Mouse (Mus musculus) retina, embryonic 14.5 days (tissue): Measurements from ENCODE around the gene Dclk2.

Source experiments
- DNase-seq: peaks from one replicate; pipeline ENCODE4 v3.0.0-alpha.2; 2015; ENCODE audit warnings: low spot score

Dclk2 gene

GRCm38 (mm10) chr3:86758727-86759126 lies 161.9 kb downstream of the Dclk2 start:
- DNase-seq: peak; percentile 49

GRCm38 (mm10) chr3:86756548-86756947 lies 164.1 kb downstream of the Dclk2 start:
- DNase-seq: no peak

- DNase-seq: peak; percentile 44
Observed at GRCm38 (mm10) chr3:86754595-86755557, 165.8 kb downstream of the Dclk2 start.

GRCm38 (mm10) chr3:86754178-86754577 lies 166.5 kb downstream of the Dclk2 start:
- DNase-seq: no peak

- DNase-seq: peak; percentile 59
Observed at GRCm38 (mm10) chr3:86750652-86751051, 170.0 kb downstream of the Dclk2 start.

- DNase-seq: no peak
Observed at GRCm38 (mm10) chr3:86745769-86746512, 174.7 kb downstream of the Dclk2 start.

- DNase-seq: no peak
Observed at GRCm38 (mm10) chr3:86745348-86745747, 175.3 kb downstream of the Dclk2 start.

- no peak for DNase-seq
Observed at GRCm38 (mm10) chr3:86739745-86740144, 180.9 kb downstream of the Dclk2 start.

GRCm38 (mm10) chr3:86738831-86739230 lies 181.8 kb downstream of the Dclk2 start:
- no peak for DNase-seq
